Mouse (Mus musculus): Measurements from ENCODE around the gene Asic2. TPM values are rescaled to one million over a fixed set of nuclear protein-coding genes. Genes with fewer than 3 reads are reported as not detected.
A peak's percentile ranks its signal among the peaks of the same experiment; 100 is the strongest.

Asic2 gene
- total RNA-seq, 2 experiments from 2014 or later, result 52.8 to 57.6 TPM

GRCm38 (mm10) chr11:80903426-80903825 is 1064.8 kb downstream of the Asic2 start:
- intact Hi-C loops (cut with DNase I), result loop anchor here (5.0 kb wide), 1 partner anchor 249 kb away; no protein-coding TSS in a partner anchor
- DNase-seq, result no peak

- no peak for DNase-seq
- intact Hi-C loops (cut with DNase I), result loop anchor here (5.0 kb wide), 1 partner anchor 250 kb away; no protein-coding TSS in a partner anchor
Observed at GRCm38 (mm10) chr11:80902664-80903063, 1065.6 kb downstream of the Asic2 start.

- intact Hi-C loops (cut with DNase I), result loop anchor here (5.0 kb wide), 1 partner anchor 252 kb away; no protein-coding TSS in a partner anchor
Observed at GRCm38 (mm10) chr11:80900555-80900954, 1067.7 kb downstream of the Asic2 start.

GRCm38 (mm10) chr11:80895853-80896252 is 1072.4 kb downstream of the Asic2 start:
- intact Hi-C loops (cut with DNase I), result no loop called here
- no peak for DNase-seq

More at GRCm38 (mm10) chr11:80900555-80900954, 1067.7 kb downstream of the Asic2 start:
- DNase-seq, result no peak

GRCm38 (mm10) chr11:80889336-80890063 is 1078.8 kb downstream of the Asic2 start:
- intact Hi-C loops (cut with DNase I), result no loop called here
- no peak for DNase-seq

- intact Hi-C loops (cut with DNase I), result no loop called here
Observed at GRCm38 (mm10) chr11:80887021-80887420, 1081.2 kb downstream of the Asic2 start.

GRCm38 (mm10) chr11:80886365-80886764 is 1081.9 kb downstream of the Asic2 start:
- intact Hi-C loops (cut with DNase I), result no loop called here
- DNase-seq, result no peak

More at GRCm38 (mm10) chr11:80887021-80887420, 1081.2 kb downstream of the Asic2 start:
- peak; percentile 22 for DNase-seq

GRCm38 (mm10) chr11:80884521-80885231 is 1083.6 kb downstream of the Asic2 start:
- DNase-seq, result peak; percentile 31
- intact Hi-C loops (cut with DNase I), result no loop called here

GRCm38 (mm10) chr11:80882229-80882810 is 1085.9 kb downstream of the Asic2 start:
- intact Hi-C loops (cut with DNase I), result no loop called here
- peak; percentile 65 for DNase-seq

- DNase-seq, result no peak
- intact Hi-C loops (cut with DNase I), result no loop called here
Observed at GRCm38 (mm10) chr11:80878026-80878425, 1090.2 kb downstream of the Asic2 start.

- intact Hi-C loops (cut with DNase I), result no loop called here
- DNase-seq, result peak; percentile 85
Observed at GRCm38 (mm10) chr11:80877131-80877651, 1091.1 kb downstream of the Asic2 start.

- intact Hi-C loops (cut with DNase I), result no loop called here
- DNase-seq, result peak; percentile 70
Observed at GRCm38 (mm10) chr11:80872509-80873474, 1095.5 kb downstream of the Asic2 start.

GRCm38 (mm10) chr11:80868039-80868438 is 1100.2 kb downstream of the Asic2 start:
- no peak for DNase-seq
- intact Hi-C loops (cut with DNase I), result no loop called here

- no peak for DNase-seq
- intact Hi-C loops (cut with DNase I), result no loop called here
Observed at GRCm38 (mm10) chr11:80862941-80863340, 1105.3 kb downstream of the Asic2 start.

GRCm38 (mm10) chr11:80858065-80858464 is 1110.2 kb downstream of the Asic2 start, which contains the start of gene Spaca3:
Gene Spaca3, plus strand, starts transcription at chr11:80858365.
- intact Hi-C loops (cut with DNase I), result no loop called here
- DNase-seq, result no peak

- intact Hi-C loops (cut with DNase I), result no loop called here
- no peak for DNase-seq
Observed at GRCm38 (mm10) chr11:80856827-80857226, 1111.4 kb downstream of the Asic2 start.

- intact Hi-C loops (cut with DNase I), result no loop called here
- no peak for DNase-seq
Observed at GRCm38 (mm10) chr11:80854908-80855307, 1113.3 kb downstream of the Asic2 start.

GRCm38 (mm10) chr11:80854430-80854829 is 1113.8 kb downstream of the Asic2 start:
- intact Hi-C loops (cut with DNase I), result no loop called here
- DNase-seq, result no peak

GRCm38 (mm10) chr11:80853014-80853413 is 1115.2 kb downstream of the Asic2 start:
- no peak for DNase-seq
- intact Hi-C loops (cut with DNase I), result no loop called here

GRCm38 (mm10) chr11:80851859-80852258 is 1116.4 kb downstream of the Asic2 start:
- intact Hi-C loops (cut with DNase I), result no loop called here
- DNase-seq, result no peak
